ENCODE assay signal across 8 mouse cellular contexts in genomic region chr8:61499035-61499434, GRCm38 (mm10). TPM values are rescaled to one million over a fixed set of nuclear protein-coding genes. Genes with fewer than 3 reads are reported as not detected.
DNase-seq lines count a peak whose midpoint lies in the region; ATAC-seq lines count a peak whose summit lies in the region.
"Had no signal": no experiment of that assay in that cellular context is flagged by ENCODE, and none has a peak within 500 bp of the region (broad histone marks: within the 10 kb centered on the region; RNA-seq: fewer than 3 reads in every experiment).

No protein-coding gene starts in this region.

- no peak overlapping the region for H3K9ac ChIP-seq in hindbrain, embryonic 16.5 days (ENCODE audit: low read depth, low read length)
- H3K9ac ChIP-seq in midbrain, embryonic 14.5 days (replicated peaks; ENCODE audit: low read length), result no peak overlapping the region

- no peaks in the 10 kb centered on the region for H3K4me1 ChIP-seq in hindbrain, embryonic 16.5 days (ENCODE audit: control insufficient read depth, insufficient read depth, low read depth, low read length)
- no peaks in the 10 kb centered on the region for H3K4me1 ChIP-seq in midbrain, embryonic 14.5 days (ENCODE audit: control insufficient read depth, insufficient read depth, low read length)

- H3K27ac ChIP-seq in hindbrain, embryonic 16.5 days (ENCODE audit: low read depth, low read length), result no peak overlapping the region
- H3K27ac ChIP-seq in midbrain, embryonic 14.5 days (replicated peaks; ENCODE audit: low read depth, low read length), result no peak overlapping the region

- ATAC-seq in hindbrain, embryonic 16.5 days, result peak; percentile 52; the same call in 1 of the 2 replicates
- ATAC-seq in midbrain, embryonic 14.5 days (ENCODE audit: low FRiP score, low TSS enrichment), result 0 out of 2 replicates have a peak, but pooled peaks have one; percentile 37

- no peaks in the 10 kb centered on the region for H3K9me3 ChIP-seq in hindbrain, embryonic 16.5 days (ENCODE audit: control insufficient read depth, low read length)
- H3K9me3 ChIP-seq in midbrain, embryonic 14.5 days (ENCODE audit: control insufficient read depth, low read length), result no peaks in the 10 kb centered on the region

- H3K4me2 ChIP-seq in hindbrain, embryonic 16.5 days (ENCODE audit: low read length), result no peak overlapping the region
- H3K4me2 ChIP-seq in midbrain, embryonic 14.5 days (ENCODE audit: low read length), result no peak overlapping the region

- WGBS in hindbrain, embryonic 16.5 days, result 63% methylated on average over 4 of the region's 4 CpGs
- WGBS in midbrain, embryonic 14.5 days, result 64% methylated on average over 4 of the region's 4 CpGs

- no peaks in the 10 kb centered on the region; the same call in 1 of the 2 replicates for H3K36me3 ChIP-seq in hindbrain, embryonic 16.5 days (ENCODE audit: control insufficient read depth, insufficient read depth, low read length)
- H3K36me3 ChIP-seq in midbrain, embryonic 14.5 days (ENCODE audit: control insufficient read depth, insufficient read depth, low read length), result peaks cover 13% of the 10 kb centered on the region

- H3K27me3 ChIP-seq in hindbrain, embryonic 16.5 days (replicated peaks; ENCODE audit: control insufficient read depth, insufficient read depth, low read length), result no peaks in the 10 kb centered on the region
- no peaks in the 10 kb centered on the region for H3K27me3 ChIP-seq in midbrain, embryonic 14.5 days (ENCODE audit: control insufficient read depth, insufficient read depth, low read length)

- peak; percentile 25 for DNase-seq in layer of hippocampus, adult 11-12 months (ENCODE audit: low spot score)
- no peak for DNase-seq in layer of hippocampus, adult 9-11 months
- DNase-seq in R1 (ENCODE audit: low read depth, low spot score), result peak; percentile 23
- DNase-seq in midbrain, embryonic 14.5 days, result peak; percentile 77
- DNase-seq in spleen, postnatal 4 days (ENCODE audit: low spot score in 2 of 2), result no peak
- DNase-seq in urinary bladder, adult 2 months (ENCODE audit: low spot score), result no peak
- DNase-seq: adrenal gland, postnatal 25 days had no signal

- no peak overlapping the region for H3K4me3 ChIP-seq in hindbrain, embryonic 16.5 days (ENCODE audit: low read length)
- no peak overlapping the region for H3K4me3 ChIP-seq in midbrain, embryonic 14.5 days (replicated peaks; ENCODE audit: low read depth, low read length)

RNA-seq across cellular contexts. Expression of gene Cbr4, which starts 11.5 kb away (rescaled TPM):
- polyA plus RNA-seq in hindbrain, embryonic 16.5 days (2015; fragmentation: Nextera tagmentation; extraction: Ambion mirVana), result 19.7 and 21.1 TPM in 2 replicates
- polyA plus RNA-seq in midbrain, embryonic 14.5 days (2014; fragmentation: Nextera tagmentation; extraction: Ambion mirVana), result 23.0 and 23.8 TPM in 2 replicates
- 24.3 and 26.8 TPM in 2 replicates for polyA plus RNA-seq in urinary bladder, adult 2 months (2012; rRNA removed)

Comparison
In these comparisons a context has a peak if more than half of its experiments do, and no peak if none do; other contexts are left out.
1. DNase-seq: peak in layer of hippocampus, adult 11-12 months (single experiment), R1 (single experiment) and midbrain, embryonic 14.5 days (single experiment); none in layer of hippocampus, adult 9-11 months (single experiment), spleen, postnatal 4 days (0 of 2) and urinary bladder, adult 2 months (single experiment).